Mouse (Mus musculus): ENCODE results near the gene Kiss1r. TPM values are rescaled to one million over a fixed set of nuclear protein-coding genes. Genes with fewer than 3 reads are reported as not detected.

Kiss1r gene
- total RNA-seq, 2 experiments from 2014 or later = 5.6 to 7.1 TPM

DNA sequence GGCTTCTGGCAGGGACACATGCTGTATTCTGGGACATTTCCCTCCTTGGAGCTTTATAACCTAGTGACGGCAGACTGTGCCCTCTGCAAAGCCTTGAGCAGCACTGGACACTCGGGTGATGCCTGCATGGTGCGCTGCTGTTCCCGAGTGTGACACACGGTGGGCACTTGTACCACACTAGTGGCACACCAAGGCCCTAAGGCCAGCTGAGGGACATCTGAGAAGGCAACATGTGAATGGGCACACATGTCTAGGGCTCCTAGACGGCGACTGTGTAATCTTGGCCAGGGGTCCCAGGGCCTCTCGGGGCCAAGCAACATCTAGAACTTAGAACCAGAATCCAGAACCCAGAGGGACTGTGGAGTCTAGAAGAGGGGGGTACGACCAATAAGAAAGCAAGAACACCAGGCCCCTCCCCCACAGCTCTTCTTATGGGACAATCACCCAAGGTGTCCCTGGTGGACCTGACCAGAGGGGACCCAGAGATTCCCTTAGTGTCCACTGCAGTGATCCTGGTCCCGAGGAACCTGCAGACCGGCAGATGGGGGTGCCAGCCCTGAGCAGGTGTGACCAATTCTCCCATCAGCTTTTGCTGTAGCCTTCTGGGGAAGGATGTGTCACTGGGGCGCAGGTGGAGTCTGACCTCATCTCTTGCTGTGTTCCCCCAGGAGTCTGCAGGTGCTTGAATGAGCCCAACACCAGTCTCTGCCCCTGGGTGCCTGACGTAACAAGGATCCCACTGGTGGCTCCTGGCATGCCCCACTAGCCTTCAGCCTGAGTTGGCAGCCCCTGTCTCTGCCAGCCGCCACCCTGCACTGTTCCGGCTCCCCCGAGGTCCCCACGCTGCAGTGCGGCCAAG is 13.4 kb downstream of the Kiss1r start:
- TF ChIP-seq CTCF (conservative IDR thresholded peaks at IDR 0.05) = no peak
- H3K27ac ChIP-seq = no peak overlapping the region
- no peak overlapping the region for H3K4me3 ChIP-seq
- DNase-seq (ENCODE audit: low spot score in 2 of 2) = no peak

DNA sequence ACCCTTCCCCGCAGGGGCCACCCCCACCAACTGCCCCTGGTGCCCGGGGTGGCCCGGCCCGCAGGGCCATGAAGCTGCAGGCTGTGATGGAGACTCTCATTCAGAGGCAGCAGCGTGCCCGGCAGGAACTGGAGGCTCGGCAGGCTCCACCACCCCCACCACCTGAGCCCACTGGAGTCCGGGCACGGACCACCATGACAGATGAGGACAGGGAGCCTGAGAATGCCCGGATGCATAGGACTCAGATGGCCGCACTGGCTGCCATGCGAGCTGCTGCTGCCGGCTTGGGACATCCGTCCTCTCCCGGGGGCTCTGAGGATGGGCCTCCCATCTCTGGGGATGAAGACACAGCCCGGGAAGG is 14.0 kb downstream of the Kiss1r start:
- no peak overlapping the region for H3K4me3 ChIP-seq
- H3K27ac ChIP-seq = no peak overlapping the region
- no peak for DNase-seq (ENCODE audit: low spot score in 2 of 2)
- no peak for TF ChIP-seq CTCF (conservative IDR thresholded peaks at IDR 0.05)

DNA sequence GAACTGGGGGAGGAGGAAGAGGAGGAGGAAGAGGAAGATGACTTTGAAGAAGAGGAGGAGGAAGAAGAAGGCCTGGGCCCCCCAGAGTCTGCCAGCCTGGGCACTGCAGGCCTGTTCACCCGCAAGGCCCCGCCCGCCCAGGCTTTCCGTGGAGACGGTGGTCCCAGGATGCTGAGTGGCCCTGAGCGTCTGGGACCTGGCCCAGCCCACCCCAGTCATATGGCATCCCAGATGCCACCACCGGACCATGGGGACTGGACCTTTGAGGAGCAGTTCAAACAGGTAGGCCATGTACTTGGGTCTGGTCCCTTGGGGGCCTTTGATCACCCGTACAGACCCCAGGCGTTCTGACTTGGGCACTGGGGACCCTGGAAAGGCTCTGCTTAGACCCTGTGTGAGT is 15.0 kb downstream of the Kiss1r start:
- DNase-seq (ENCODE audit: low spot score in 2 of 2) = no peak
- Histone ChIP-seq H3K4me3 (no peak overlapping the region), H3K27ac (no peak overlapping the region)
- TF ChIP-seq CTCF (conservative IDR thresholded peaks at IDR 0.05) = no peak

DNA sequence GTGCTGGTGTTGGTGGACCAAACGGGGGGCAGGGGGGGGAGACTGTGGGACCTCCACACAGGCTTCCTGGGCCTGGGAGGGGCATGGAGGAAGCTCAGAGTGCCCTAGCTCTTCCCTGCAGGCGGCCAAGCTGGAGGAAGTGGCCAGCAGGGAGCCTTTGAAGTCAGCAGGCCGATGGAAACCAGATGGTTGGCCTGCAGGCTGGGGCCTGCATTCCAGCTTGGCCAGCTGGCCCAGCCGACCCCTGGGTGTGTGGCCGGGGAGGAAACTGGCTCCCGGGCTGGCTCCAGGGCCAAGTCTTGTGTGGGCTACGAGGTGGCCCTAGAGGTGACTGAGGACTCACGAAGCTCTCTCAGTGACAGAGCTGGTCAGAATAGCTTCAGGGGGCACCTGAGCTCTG is 16.0 kb downstream of the Kiss1r start:
- peak overlapping the region; percentile 72; the same call in 1 of the 2 replicates for H3K27ac ChIP-seq
- peak in 1 of 2 experiments; percentile 47 for DNase-seq (ENCODE audit: low spot score in 2 of 2)
- no peak overlapping the region for H3K4me3 ChIP-seq
- TF ChIP-seq CTCF (conservative IDR thresholded peaks at IDR 0.05) = peak; percentile 38

DNA sequence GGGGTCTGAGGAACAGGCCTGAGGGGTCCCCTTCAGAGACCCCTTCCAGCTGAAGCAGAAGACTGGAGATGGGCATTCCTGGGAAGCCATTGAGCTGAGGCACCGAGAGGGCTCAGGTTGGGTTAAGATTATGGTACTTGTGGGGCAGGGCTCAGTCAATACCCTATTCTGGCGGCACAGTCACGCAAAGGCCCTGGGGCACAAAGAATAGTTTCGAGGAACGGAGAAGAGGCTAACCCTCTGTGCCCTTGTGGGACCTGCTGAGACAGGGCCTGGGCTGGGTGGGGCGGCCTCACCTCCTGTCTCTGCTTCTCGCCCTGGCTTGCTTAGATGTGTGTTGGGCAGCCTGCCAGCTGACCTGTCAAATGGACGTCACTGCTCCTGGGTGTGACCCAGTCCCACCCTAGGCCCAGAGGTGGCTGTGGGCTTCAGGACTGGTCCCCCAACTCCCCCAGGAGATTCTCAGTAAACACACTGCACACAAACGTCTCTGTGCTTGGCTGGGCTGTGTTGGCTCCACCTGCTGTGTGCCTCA is 16.4 kb downstream of the Kiss1r start:
- peak overlapping the region; percentile 72; the same call in 1 of the 2 replicates for H3K27ac ChIP-seq
- H3K4me3 ChIP-seq = no peak overlapping the region
- no peak for DNase-seq (ENCODE audit: low spot score in 2 of 2)
- TF ChIP-seq CTCF (conservative IDR thresholded peaks at IDR 0.05) = no peak

DNA sequence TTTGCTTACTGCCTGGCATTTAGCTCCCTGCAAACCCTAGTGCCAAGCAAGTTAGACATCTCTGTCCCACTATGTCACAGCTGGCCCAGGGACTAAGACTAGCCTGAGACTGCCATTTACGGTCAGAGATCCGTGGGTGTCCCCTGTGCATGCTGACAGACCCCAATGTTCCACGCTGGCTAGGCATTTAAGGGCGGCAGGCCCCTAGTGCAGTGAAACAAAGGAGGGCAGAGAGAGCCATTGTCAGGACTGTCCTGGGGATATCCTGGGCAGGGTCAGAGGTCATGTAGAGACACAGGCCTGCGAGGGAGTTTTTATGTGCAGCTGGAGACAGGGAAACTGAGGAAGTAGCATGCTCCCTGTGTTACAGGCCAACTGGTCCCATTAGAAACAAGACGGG is 17.1 kb downstream of the Kiss1r start:
- no peak overlapping the region for H3K4me3 ChIP-seq
- peak overlapping the region; percentile 72; the same call in 1 of the 2 replicates for H3K27ac ChIP-seq
- no peak for DNase-seq (ENCODE audit: low spot score in 2 of 2)
- TF ChIP-seq CTCF (conservative IDR thresholded peaks at IDR 0.05) = no peak

DNA sequence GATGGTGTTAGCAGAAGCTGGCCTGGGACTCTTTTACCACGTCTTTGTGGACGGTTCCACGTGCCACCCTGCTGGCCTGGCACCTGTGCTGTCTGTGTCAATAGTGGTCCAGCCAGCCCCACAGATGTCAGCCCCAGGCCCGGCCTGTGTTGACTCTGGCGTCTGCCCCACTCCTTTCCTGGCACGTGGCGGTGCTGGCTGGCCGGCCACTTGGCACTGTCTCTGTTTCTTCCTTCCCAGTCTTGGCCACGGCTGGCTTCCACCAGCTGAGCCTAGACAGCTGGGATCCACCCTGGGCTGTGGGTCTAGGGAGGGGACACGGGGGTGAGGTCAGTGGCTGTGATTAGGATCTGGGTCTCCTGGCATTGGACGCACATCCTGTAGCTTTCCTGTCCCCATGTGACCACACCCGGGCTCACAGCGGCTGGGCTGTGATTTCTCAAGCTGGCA is 17.5 kb downstream of the Kiss1r start:
- peak overlapping the region; percentile 72; the same call in 1 of the 2 replicates for H3K27ac ChIP-seq

DNA sequence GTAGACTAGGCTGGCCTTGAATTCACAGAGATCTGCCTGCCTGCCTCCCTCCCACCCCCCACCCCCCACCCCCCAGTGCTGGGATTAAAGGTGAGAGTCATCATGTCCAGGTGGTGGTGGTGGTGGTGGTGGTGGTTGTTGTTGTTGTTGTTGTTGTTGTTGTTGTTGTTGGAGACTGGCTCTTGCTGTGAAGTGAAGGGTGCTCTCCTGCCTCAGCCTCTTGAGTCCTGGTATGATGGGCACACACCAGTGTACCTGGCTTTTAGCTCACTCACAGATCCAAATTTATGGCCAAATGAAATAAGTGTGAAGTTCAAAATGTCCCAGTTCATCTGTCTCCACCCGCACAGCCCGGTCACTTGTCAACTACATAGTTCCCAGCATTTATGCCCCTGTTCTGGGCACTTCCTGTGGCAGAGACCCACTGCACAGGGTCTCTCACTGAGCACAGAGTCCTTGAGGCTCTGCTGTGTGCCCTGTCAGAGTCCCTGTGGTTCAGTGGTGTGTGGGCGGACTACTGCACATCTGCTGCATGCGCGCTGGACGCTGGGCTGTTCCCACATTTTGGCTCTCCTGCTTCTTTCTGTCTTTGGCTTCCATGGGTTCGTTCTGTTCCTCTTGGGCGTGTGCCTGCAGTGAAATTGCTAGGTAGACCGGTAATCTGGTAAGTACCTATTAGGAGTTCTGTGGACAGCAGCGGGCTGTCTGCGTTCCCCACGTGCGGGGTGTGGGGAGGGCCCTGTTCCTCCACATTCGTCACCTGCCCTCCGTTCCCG is 18.2 kb downstream of the Kiss1r start:
- no peak for TF ChIP-seq CTCF (conservative IDR thresholded peaks at IDR 0.05)
- Histone ChIP-seq H3K4me3 (no peak overlapping the region), H3K27ac (no peak overlapping the region)
- no peak for DNase-seq (ENCODE audit: low spot score in 2 of 2)

More for the DNA sequence above, 17.5 kb downstream of the Kiss1r start:
- no peak overlapping the region for H3K4me3 ChIP-seq
- peak; percentile 64 to 67 for DNase-seq (ENCODE audit: low spot score in 2 of 2)
- no peak for TF ChIP-seq CTCF (conservative IDR thresholded peaks at IDR 0.05)

DNA sequence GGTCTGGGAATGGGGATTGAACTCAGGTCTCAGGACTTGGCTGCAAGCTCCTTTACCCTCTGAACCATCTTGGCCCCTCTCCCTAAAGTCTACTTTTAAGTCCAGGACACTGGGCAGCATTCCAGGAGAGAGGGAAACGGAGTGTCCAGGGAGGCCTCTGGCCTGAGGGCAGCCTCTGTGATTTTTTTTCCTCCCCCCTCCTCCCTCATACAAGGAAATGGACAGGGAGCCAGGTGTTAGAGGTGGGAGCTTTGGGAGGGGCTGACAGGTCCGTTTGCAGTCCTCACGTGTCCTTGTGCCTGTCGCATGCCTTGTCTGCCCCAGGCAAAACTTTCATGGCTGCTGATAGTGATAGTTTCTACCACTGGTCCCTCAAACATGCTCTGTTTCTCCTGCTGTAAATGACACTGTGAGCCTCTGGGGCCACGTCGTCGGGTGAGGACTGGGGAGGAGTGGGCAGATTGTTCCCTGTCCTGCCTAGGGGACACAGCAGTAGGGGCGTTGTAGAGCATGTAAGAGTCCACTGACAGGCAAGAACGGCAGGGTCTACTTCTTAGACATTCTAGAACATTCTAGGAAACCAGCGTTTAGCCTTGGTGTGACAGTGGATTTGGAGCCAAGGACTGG is 19.6 kb downstream of the Kiss1r start:
- DNase-seq (ENCODE audit: low spot score in 2 of 2) = no peak
- H3K4me3 ChIP-seq = no peak overlapping the region
- no peak for TF ChIP-seq CTCF (conservative IDR thresholded peaks at IDR 0.05)

DNA sequence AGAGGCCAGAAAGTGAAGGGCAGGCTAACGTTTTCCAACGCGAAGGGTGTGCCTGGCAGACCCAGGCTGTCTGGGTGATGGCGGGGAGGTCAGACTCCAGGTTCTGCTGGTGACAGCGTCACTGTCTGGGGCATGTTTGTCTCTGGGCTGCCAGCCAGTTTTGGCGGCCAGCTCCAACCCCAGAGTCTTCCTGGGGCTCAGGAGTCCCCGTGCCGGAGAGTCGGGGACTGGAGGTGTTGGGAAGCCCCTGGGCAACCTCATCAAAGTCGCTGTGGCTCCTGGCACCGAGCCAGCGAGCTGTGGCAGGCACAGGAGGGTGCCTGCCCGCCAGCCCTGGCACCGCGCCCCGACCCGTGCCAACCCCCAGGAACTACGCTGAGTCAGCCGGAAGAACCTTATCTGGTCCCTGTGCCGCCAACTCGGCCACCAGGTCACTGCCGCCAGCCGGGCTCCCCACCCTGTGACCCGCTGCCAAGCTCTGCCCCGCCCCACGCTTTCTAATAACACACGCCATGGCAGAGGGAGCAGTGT is 20.2 kb downstream of the Kiss1r start:
- no peak for TF ChIP-seq CTCF (conservative IDR thresholded peaks at IDR 0.05)
- Histone ChIP-seq H3K4me3 (peak overlapping the region; percentile 24; the same call in 1 of the 2 replicates), H3K27ac (no peak overlapping the region)
- DNase-seq (ENCODE audit: low spot score in 2 of 2) = no peak

More for the DNA sequence above, 19.6 kb downstream of the Kiss1r start:
- H3K27ac ChIP-seq = no peak overlapping the region

DNA sequence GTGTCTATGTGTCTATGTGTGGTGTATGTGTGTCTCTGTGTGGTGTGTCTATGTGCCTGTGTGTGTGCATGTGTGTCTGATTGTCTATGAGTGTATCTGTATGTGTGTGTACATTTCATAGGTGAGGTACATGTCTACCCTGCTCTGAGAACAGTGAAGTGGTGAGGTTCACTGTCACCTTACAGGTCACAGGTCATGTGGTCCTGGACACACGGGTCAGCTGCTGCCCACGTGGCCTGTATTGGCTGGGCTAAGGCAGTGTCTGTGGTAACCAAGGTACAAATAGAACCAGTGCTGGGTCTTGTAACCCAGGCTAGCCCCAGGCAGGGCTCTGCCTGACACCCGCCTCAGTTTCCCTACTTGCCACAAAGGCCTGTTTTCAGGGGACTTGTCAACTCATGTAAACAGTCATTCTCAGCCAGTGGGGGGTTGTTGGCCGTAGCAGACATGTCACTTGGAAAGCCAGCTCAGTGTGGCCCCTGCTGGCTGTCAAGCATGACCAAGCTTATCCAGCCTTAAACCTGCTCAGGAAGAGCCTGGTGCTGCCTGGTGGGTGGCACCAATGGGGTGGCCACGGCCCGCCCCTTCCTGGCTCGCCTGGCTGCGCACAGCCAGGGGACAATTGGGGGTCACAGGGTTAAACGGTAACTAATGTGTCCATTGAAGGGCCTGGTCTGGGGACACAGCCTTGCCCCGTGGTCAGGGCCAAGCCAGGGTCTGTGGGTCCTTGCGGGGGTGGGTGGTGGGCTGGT is 21.2 kb downstream of the Kiss1r start:
- TF ChIP-seq CTCF (conservative IDR thresholded peaks at IDR 0.05) = no peak
- Histone ChIP-seq H3K27ac (no peak overlapping the region), H3K4me3 (no peak overlapping the region)
- DNase-seq (ENCODE audit: low spot score in 2 of 2) = no peak

DNA sequence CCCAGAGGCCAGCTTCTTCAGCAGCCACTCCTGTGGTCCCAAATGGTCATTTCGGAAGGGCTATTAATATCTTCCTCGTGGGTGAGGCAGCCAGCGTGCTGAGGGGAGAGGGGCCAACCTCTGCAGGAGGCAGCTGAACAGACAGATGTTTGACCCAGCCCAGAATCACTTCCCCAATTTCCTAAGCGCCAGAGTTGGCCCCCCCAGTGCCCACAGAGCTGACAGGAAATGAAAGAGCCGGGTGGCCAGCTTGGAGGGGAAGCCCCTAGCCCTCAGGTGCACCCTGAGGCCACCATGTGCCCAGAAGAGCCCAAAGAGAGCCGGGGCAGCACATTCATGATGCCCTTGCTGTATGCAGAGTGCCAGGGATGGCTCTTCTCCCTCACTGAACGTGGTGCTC is 24.0 kb downstream of the Kiss1r start:
- no peak overlapping the region for H3K27ac ChIP-seq
- no peak for DNase-seq (ENCODE audit: low spot score in 2 of 2)
- H3K4me3 ChIP-seq = no peak overlapping the region
- TF ChIP-seq CTCF (conservative IDR thresholded peaks at IDR 0.05) = no peak

All from layer of hippocampus, adult 2 months (tissue).